Mouse (Mus musculus) MEL (cell line): ENCODE results near the gene Arl4d. TPM values are rescaled to one million over a fixed set of nuclear protein-coding genes. Genes with fewer than 3 reads are reported as not detected.

Source experiments
- DNase-seq: peaks from one replicate; pipeline ENCODE4 v3.0.0; 2011; ENCODE audit warnings: low read depth, low spot score
- H3K27ac ChIP-seq: 2 replicates; pipeline ENCODE4 v1.5.1; 2012; ENCODE audit warnings: low read depth, mild to moderate bottlenecking, control low read depth, low read length, moderate library complexity; ENCODE audit not compliant: control insufficient read depth
- H3K27me3 ChIP-seq, 2 experiments: fragments of 150-350 bp in 1 of 2; sonication (generic) in 1 of 2; 2 replicates each; pipeline ENCODE4 v1.6.1; 2012; ENCODE audit warnings: low read length in 2 of 2, mild to moderate bottlenecking in 2 of 2, improper control_type of control experiment in 1 of 2, moderate library complexity in 1 of 2; ENCODE audit not compliant: insufficient read depth in 2 of 2, control insufficient read depth in 1 of 2
- H3K36me3 ChIP-seq, 2 experiments: 2 replicates each; pipeline ENCODE4 v1.6.1; 2012 to 2014; ENCODE audit warnings: low read length in 2 of 2, improper control_type of control experiment in 1 of 2, inconsistent platforms in 1 of 2, mild to moderate bottlenecking in 1 of 2; ENCODE audit not compliant: insufficient read depth in 2 of 2, control insufficient read depth in 1 of 2
- H3K4me1 ChIP-seq, 2 experiments: fragments of 150-350 bp in 1 of 2; sonication (generic) in 1 of 2; 2 replicates each; pipeline ENCODE4 v1.6.1; 2012; ENCODE audit warnings: low read length in 2 of 2, improper control_type of control experiment in 1 of 2, mild to moderate bottlenecking in 1 of 2; ENCODE audit not compliant: insufficient read depth in 2 of 2, control insufficient read depth in 1 of 2
- H3K4me3 ChIP-seq, 2 experiments: fragments of 150-350 bp in 1 of 2; sonication (generic) in 1 of 2; 2 replicates each; pipeline ENCODE4 v1.5.1; 2012; ENCODE audit warnings: low read depth in 2 of 2, low read length in 2 of 2, mild to moderate bottlenecking in 2 of 2, moderate library complexity in 2 of 2, control low read depth in 1 of 2, improper control_type of control experiment in 1 of 2; ENCODE audit not compliant: control insufficient read depth in 1 of 2, insufficient read depth in 1 of 2
- H3K79me2 ChIP-seq: 2 replicates; pipeline ENCODE4 v1.6.1; 2012; ENCODE audit warnings: mild to moderate bottlenecking, low read length, moderate library complexity; ENCODE audit not compliant: control insufficient read depth, poor library complexity, insufficient read depth
- H3K9ac ChIP-seq: 2 replicates; pipeline ENCODE4 v1.6.1; 2012; ENCODE audit warnings: low read depth, mild to moderate bottlenecking, control low read depth, low read length, moderate library complexity; ENCODE audit not compliant: control insufficient read depth, poor library complexity, severe bottlenecking
- H3K9me3 ChIP-seq: fragments of 150-350 bp; sonication (generic); replicated peaks from 2 replicates; pipeline ENCODE4 v1.6.1; 2012; ENCODE audit warnings: mild to moderate bottlenecking, low read length, improper control_type of control experiment, moderate library complexity; ENCODE audit not compliant: insufficient read depth
- CHD1 ChIP-seq: IDR thresholded peaks from 2 replicates; pipeline ENCODE4 v1.6.1; 2012; ENCODE audit warnings: low read depth, mild to moderate bottlenecking, inconsistent platforms, low read length, improper control_type of control experiment
- CHD2 ChIP-seq: IDR thresholded peaks from 2 replicates; pipeline ENCODE4 v1.6.1; 2011; ENCODE audit warnings: low read length, improper control_type of control experiment
- CTCF ChIP-seq, 3 experiments: IDR thresholded peaks in 2 of 3; conservative IDR thresholded peaks in 1 of 3; 2 replicates each; pipeline ENCODE4 v1.5.1; 2011 to 2012; ENCODE audit warnings: low read length in 3 of 3, low read depth in 2 of 3, mild to moderate bottlenecking in 2 of 3, improper control_type of control experiment in 1 of 3, inconsistent platforms in 1 of 3, mixed read lengths in 1 of 3, moderate library complexity in 1 of 3; ENCODE audit not compliant: control insufficient read depth in 1 of 3, insufficient read depth in 1 of 3, poor library complexity in 1 of 3, severe bottlenecking in 1 of 3
- E2F4 ChIP-seq: IDR thresholded peaks from 2 replicates; pipeline ENCODE4 v1.6.1; 2011; ENCODE audit warnings: low read depth, low read length, improper control_type of control experiment, borderline replicate concordance
- EP300 ChIP-seq, 2 experiments: IDR thresholded peaks; 2 replicates each; pipeline ENCODE4 v1.6.1; 2011; ENCODE audit warnings: improper control_type of control experiment in 2 of 2, low read length in 2 of 2, low read depth in 1 of 2, mild to moderate bottlenecking in 1 of 2
- GATA1 ChIP-seq: IDR thresholded peaks from 2 replicates; pipeline ENCODE4 v1.6.1; 2011; ENCODE audit warnings: low read depth, low read length, improper control_type of control experiment
- JUND ChIP-seq: IDR thresholded peaks from 2 replicates; pipeline ENCODE4 v1.6.1; 2011; ENCODE audit warnings: low read depth, mild to moderate bottlenecking, improper control_type of control experiment, low read length
- MEF2A ChIP-seq: IDR thresholded peaks from 2 replicates; pipeline ENCODE4 v1.6.1; 2014; ENCODE audit warnings: low read depth, mild to moderate bottlenecking, inconsistent platforms, low read length, improper control_type of control experiment; ENCODE audit not compliant: poor library complexity, insufficient replicate concordance, severe bottlenecking; ENCODE audit errors: extremely low read depth
- MYC ChIP-seq: IDR thresholded peaks from 2 replicates; pipeline ENCODE4 v1.6.1; 2011; ENCODE audit warnings: low read depth, mild to moderate bottlenecking, low read length, improper control_type of control experiment, moderate library complexity
- NELFE ChIP-seq: IDR thresholded peaks from 2 replicates; pipeline ENCODE4 v1.6.1; 2011; ENCODE audit warnings: low read depth, low read length, improper control_type of control experiment
- POLR2AphosphoS2 ChIP-seq: IDR thresholded peaks from 2 replicates; pipeline ENCODE4 v1.6.1; 2011; ENCODE audit warnings: low read length, improper control_type of control experiment
- POLR2AphosphoS5 ChIP-seq: IDR thresholded peaks from 2 replicates; pipeline ENCODE4 v1.6.1; 2012; ENCODE audit warnings: low read depth, borderline replicate concordance, mild to moderate bottlenecking, inconsistent platforms, low read length, moderate library complexity, mixed read lengths
- RAD21 ChIP-seq: IDR thresholded peaks from 2 replicates; pipeline ENCODE4 v1.6.1; 2011; ENCODE audit warnings: mild to moderate bottlenecking, low read depth, low read length, improper control_type of control experiment
- SIN3A ChIP-seq: IDR thresholded peaks from 2 replicates; pipeline ENCODE4 v1.6.1; 2012; ENCODE audit warnings: low read length, improper control_type of control experiment, inconsistent platforms
- USF2 ChIP-seq, 2 experiments: IDR thresholded peaks; 2 replicates each; pipeline ENCODE4 v1.6.1; 2011 to 2012; ENCODE audit warnings: improper control_type of control experiment in 2 of 2, low read length in 2 of 2, borderline replicate concordance in 1 of 2, inconsistent platforms in 1 of 2, low read depth in 1 of 2, mild to moderate bottlenecking in 1 of 2; ENCODE audit not compliant: insufficient read depth in 1 of 2
- ZNF384 ChIP-seq: IDR thresholded peaks from 2 replicates; pipeline ENCODE4 v1.6.1; 2012; ENCODE audit warnings: low read depth, mild to moderate bottlenecking, inconsistent platforms, low read length, improper control_type of control experiment
- polyA plus RNA-seq, 2 experiments: library from polyadenylated mRNA; stranded (reverse) in 1 of 2; unstranded in 1 of 2; fragments of >175 nt in 1 of 2; fragments of >200 nt in 1 of 2; gene quantifications; 2 replicates each; pipeline versions ENCODE4 v1.2.1 to v1.2.4; 2012; ENCODE audit warnings: low replicate concordance in 2 of 2, low read depth in 1 of 2; ENCODE audit not compliant: insufficient read length in 2 of 2, insufficient read depth in 1 of 2, missing spikeins in 1 of 2
- total RNA-seq: library from RNA; depleted of rRNA; stranded (reverse); fragments of 300-350 nt; gene quantifications from 2 replicates; pipeline ENCODE4 v1.2.3, GENCODE M21; 2012

The Arl4d gene
- total and polyA plus RNA-seq, 3 experiments, result 0.17 to 0.23 TPM; not detected in 1

GRCm38 (mm10) chr11:101680634-101681325, 15.4 kb downstream of the Arl4d start:
- H3K36me3 ChIP-seq, result no peaks in the 10 kb centered on the region
- no peaks in the 10 kb centered on the region for H3K79me2 ChIP-seq
- no peaks in the 10 kb centered on the region for H3K9me3 ChIP-seq
- peaks cover 4 to 10% of the 10 kb centered on the region in 2 experiments; a peak in 3 of 4 replicates for H3K27me3 ChIP-seq
- H3K4me1 ChIP-seq, result no peaks in the 10 kb centered on the region
- no peak overlapping the region for H3K9ac ChIP-seq
- DNase-seq, result no peak
- H3K4me3 ChIP-seq, result no peak overlapping the region
- H3K27ac ChIP-seq, result no peak overlapping the region
- TF ChIP-seq POLR2AphosphoS5 (no peak), GATA1 (no peak), NELFE (no peak), CHD1 (no peak), CHD2 (no peak), POLR2AphosphoS2 (no peak), SIN3A (no peak), ZNF384 (no peak), EP300 (IDR thresholded peaks at IDR 0.05; ENCODE audit: low read depth in 1 of 2, low read length in 2 of 2) (no peak), JUND (no peak), RAD21 (no peak), MEF2A (no peak), E2F4 (no peak), MYC (no peak)

GRCm38 (mm10) chr11:101681968-101682367, 16.6 kb downstream of the Arl4d start:
- Histone ChIP-seq H3K27me3 (peaks cover 6 to 11% of the 10 kb centered on the region in 2 experiments; a peak in 3 of 4 replicates), H3K4me1 (no peaks in the 10 kb centered on the region), H3K36me3 (no peaks in the 10 kb centered on the region), H3K9ac (no peak overlapping the region), H3K4me3 (no peak overlapping the region), H3K79me2 (no peaks in the 10 kb centered on the region), H3K9me3 (no peaks in the 10 kb centered on the region), H3K27ac (no peak overlapping the region)
- DNase-seq, result no peak
- TF ChIP-seq USF2 (IDR thresholded peaks at IDR 0.05; ENCODE audit: borderline replicate concordance in 1 of 2, insufficient read depth in 1 of 2, low read depth in 1 of 2, low read length in 2 of 2), result no peak
- no peak for TF ChIP-seq CTCF (IDR thresholded peaks at IDR 0.05 in 2 of 3, conservative IDR thresholded peaks at IDR 0.05 in 1 of 3; ENCODE audit: control insufficient read depth in 1 of 3, insufficient read depth in 1 of 3, low read depth in 2 of 3, low read length in 3 of 3, poor library complexity in 1 of 3, severe bottlenecking in 1 of 3)
- no peak for TF ChIP-seq CHD1
